Mouse (Mus musculus) kidney, adult 2 months (tissue): Measurements from ENCODE around the gene Prkci.

Experiments used
- CTCF ChIP-seq: fragments of 200-500 bp; conservative IDR thresholded peaks from 2 replicates; pipeline ENCODE4 v1.5.1; 2011; ENCODE audit warnings: low read depth, mild to moderate bottlenecking, control low read depth, low read length, moderate library complexity, mixed read lengths; ENCODE audit not compliant: insufficient read depth, insufficient read length
- POLR2A ChIP-seq: fragments of 200-500 bp; IDR thresholded peaks from one replicate; pipeline ENCODE4 v1.6.1; 2011; ENCODE audit warnings: low read depth, low read length, control low read depth

- TF ChIP-seq CTCF: no peak
- TF ChIP-seq POLR2A: no peak
These were observed 7.9 kb upstream of the Prkci start for GRCm38 (mm10) chr3:30987396-30988318.
